Mouse (Mus musculus): ENCODE results near the gene Gm17662. TPM values are rescaled to one million over a fixed set of nuclear protein-coding genes. Genes with fewer than 3 reads are reported as not detected.

Gene Gm17662
- polyA plus RNA-seq, 2 experiments = not detected

GRCm38 (mm10) chr4:104818986-104819385 lies 38.1 kb upstream of the Gm17662 start:
- Histone ChIP-seq H3K9me3 (ENCODE audit: control insufficient read depth, low read length) (no peaks in the 10 kb centered on the region), H3K9ac (ENCODE audit: low read depth, low read length, severe bottlenecking) (no peak overlapping the region), H3K27ac (replicated peaks; ENCODE audit: low read depth, low read length) (no peak overlapping the region), H3K4me1 (ENCODE audit: control insufficient read depth, insufficient read depth, low read length) (no peaks in the 10 kb centered on the region), H3K4me2 (replicated peaks; ENCODE audit: low read depth, low read length, severe bottlenecking) (no peak overlapping the region), H3K4me3 (replicated peaks; ENCODE audit: low read length) (no peak overlapping the region), H3K27me3 (ENCODE audit: control insufficient read depth, insufficient read depth, low read length) (no peaks in the 10 kb centered on the region), H3K36me3 (ENCODE audit: control insufficient read depth, insufficient read depth, low read length) (no peaks in the 10 kb centered on the region)
- ATAC-seq (ENCODE audit: low FRiP score, low read depth) = no peak
- no peak for DNase-seq (ENCODE audit: low spot score)
- WGBS = 55% methylated on average over 4 of the region's 4 CpGs
- TF ChIP-seq POLR2A (IDR thresholded peaks at IDR 0.05; ENCODE audit: borderline replicate concordance, extremely low read depth, insufficient read depth, insufficient read length) = no peak

DNA sequence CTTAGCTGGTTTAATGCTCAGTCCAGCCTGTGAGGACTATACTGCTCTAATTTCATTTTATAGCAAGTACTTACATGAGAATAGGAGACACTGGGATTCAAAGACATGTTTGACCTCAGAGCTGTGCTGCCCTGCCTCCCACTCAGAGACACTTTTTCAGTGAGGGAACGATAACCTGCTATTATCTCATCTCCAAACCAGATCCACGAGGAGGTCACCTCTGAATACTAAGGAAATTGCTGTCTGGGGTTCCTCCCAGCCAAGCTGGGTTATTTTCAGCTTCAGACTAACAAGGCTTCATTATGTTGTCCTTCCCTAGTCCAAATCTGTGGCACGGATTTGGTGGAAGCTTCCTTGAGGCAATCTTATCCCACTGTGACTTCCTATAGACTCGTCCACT lies 37.2 kb upstream of the Gm17662 start:
- TF ChIP-seq POLR2A (IDR thresholded peaks at IDR 0.05; ENCODE audit: borderline replicate concordance, extremely low read depth, insufficient read depth, insufficient read length) = no peak
- Histone ChIP-seq H3K9me3 (ENCODE audit: control insufficient read depth, low read length) (no peaks in the 10 kb centered on the region), H3K27me3 (ENCODE audit: control insufficient read depth, insufficient read depth, low read length) (no peaks in the 10 kb centered on the region), H3K36me3 (ENCODE audit: control insufficient read depth, insufficient read depth, low read length) (no peaks in the 10 kb centered on the region), H3K4me3 (replicated peaks; ENCODE audit: low read length) (no peak overlapping the region), H3K4me2 (replicated peaks; ENCODE audit: low read depth, low read length, severe bottlenecking) (no peak overlapping the region), H3K4me1 (ENCODE audit: control insufficient read depth, insufficient read depth, low read length) (no peaks in the 10 kb centered on the region), H3K27ac (replicated peaks; ENCODE audit: low read depth, low read length) (no peak overlapping the region), H3K9ac (ENCODE audit: low read depth, low read length, severe bottlenecking) (no peak overlapping the region)
- DNase-seq (ENCODE audit: low spot score) = no peak
- no peak for ATAC-seq (ENCODE audit: low FRiP score, low read depth)
- 58% methylated on average over 4 of the region's 4 CpGs for WGBS

DNA sequence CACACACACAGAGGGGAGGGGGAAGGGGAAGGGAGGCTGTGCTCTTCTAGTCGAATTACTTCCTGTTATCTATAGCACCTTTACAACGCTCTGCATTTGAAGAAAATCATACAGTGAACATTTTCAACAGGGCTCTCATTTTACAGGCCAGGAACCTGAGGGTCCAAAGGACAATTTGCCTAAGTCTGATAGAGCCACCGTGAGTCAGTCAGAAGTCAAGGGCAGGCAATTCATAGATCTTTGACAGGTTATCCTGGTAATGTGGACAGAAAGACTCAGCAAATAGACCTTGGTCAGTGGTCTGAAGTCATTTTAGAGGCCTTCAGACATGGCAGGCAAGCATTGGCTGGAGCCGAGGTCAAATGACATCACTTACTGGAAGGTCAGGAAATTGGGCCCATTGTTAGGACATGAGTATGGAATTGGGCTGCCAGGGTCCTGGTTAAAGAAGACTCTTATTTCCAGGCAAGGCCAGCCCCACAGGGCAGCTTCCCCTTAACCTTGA lies 33.5 kb upstream of the Gm17662 start:
- no peak overlapping the region for H3K27ac ChIP-seq (replicated peaks; ENCODE audit: low read depth, low read length)
- no peaks in the 10 kb centered on the region for H3K36me3 ChIP-seq (ENCODE audit: control insufficient read depth, insufficient read depth, low read length)
- H3K9ac ChIP-seq (ENCODE audit: low read depth, low read length, severe bottlenecking) = no peak overlapping the region
- H3K27me3 ChIP-seq (ENCODE audit: control insufficient read depth, insufficient read depth, low read length) = no peaks in the 10 kb centered on the region
- no peak for TF ChIP-seq POLR2A (IDR thresholded peaks at IDR 0.05; ENCODE audit: borderline replicate concordance, extremely low read depth, insufficient read depth, insufficient read length)
- no peak overlapping the region for H3K4me2 ChIP-seq (replicated peaks; ENCODE audit: low read depth, low read length, severe bottlenecking)
- 77% methylated on average over 4 of the region's 4 CpGs for WGBS
- H3K4me1 ChIP-seq (ENCODE audit: control insufficient read depth, insufficient read depth, low read length) = no peaks in the 10 kb centered on the region
- no peaks in the 10 kb centered on the region for H3K9me3 ChIP-seq (ENCODE audit: control insufficient read depth, low read length)
- DNase-seq (ENCODE audit: low spot score) (no peak), ATAC-seq (ENCODE audit: low FRiP score, low read depth) (no peak)
- no peak overlapping the region for H3K4me3 ChIP-seq (replicated peaks; ENCODE audit: low read length)

DNA sequence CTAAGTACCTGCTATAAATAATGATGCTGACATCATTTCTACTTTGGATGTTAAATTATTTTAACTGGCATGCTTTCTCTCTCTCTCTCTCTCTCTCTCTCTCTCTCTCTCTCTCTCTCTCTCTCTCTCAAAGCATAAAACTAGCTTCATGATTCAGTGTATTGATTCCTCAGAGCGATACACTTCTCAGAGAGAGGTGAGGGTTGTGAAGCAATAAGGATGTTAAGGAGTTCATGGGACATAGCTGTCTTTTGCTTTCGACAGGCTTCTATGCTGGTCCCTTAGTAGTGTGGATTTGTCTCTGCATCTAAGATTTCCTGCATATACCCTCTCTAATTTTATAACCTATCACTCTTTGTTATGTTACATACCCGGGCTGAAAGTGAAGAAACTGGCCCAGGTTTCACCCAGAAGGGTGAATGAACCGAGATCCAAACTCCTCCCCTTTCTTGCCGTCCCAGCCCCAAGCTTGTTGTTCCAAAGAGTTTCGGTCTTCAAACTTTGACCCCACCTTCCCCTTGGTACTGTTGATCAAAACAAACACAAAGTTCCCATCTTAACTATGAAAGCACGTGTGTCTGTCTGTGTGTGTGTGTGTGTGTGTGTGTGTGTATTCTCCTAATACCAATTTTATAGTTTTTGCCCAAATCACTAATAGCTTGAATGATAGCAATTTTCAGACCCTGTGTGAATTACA lies 32.6 kb upstream of the Gm17662 start:
- H3K4me3 ChIP-seq (replicated peaks; ENCODE audit: low read length) = no peak overlapping the region
- ATAC-seq (ENCODE audit: low FRiP score, low read depth) = no peak
- no peaks in the 10 kb centered on the region for H3K36me3 ChIP-seq (ENCODE audit: control insufficient read depth, insufficient read depth, low read length)
- H3K27ac ChIP-seq (replicated peaks; ENCODE audit: low read depth, low read length) = no peak overlapping the region
- H3K27me3 ChIP-seq (ENCODE audit: control insufficient read depth, insufficient read depth, low read length) = no peaks in the 10 kb centered on the region
- TF ChIP-seq POLR2A (IDR thresholded peaks at IDR 0.05; ENCODE audit: borderline replicate concordance, extremely low read depth, insufficient read depth, insufficient read length) = no peak
- H3K9me3 ChIP-seq (ENCODE audit: control insufficient read depth, low read length) = no peaks in the 10 kb centered on the region
- H3K4me2 ChIP-seq (replicated peaks; ENCODE audit: low read depth, low read length, severe bottlenecking) = no peak overlapping the region
- H3K4me1 ChIP-seq (ENCODE audit: control insufficient read depth, insufficient read depth, low read length) = no peaks in the 10 kb centered on the region
- WGBS = 75% methylated on average over 7 of the region's 7 CpGs
- DNase-seq (ENCODE audit: low spot score) = no peak
- no peak overlapping the region for H3K9ac ChIP-seq (ENCODE audit: low read depth, low read length, severe bottlenecking)

DNA sequence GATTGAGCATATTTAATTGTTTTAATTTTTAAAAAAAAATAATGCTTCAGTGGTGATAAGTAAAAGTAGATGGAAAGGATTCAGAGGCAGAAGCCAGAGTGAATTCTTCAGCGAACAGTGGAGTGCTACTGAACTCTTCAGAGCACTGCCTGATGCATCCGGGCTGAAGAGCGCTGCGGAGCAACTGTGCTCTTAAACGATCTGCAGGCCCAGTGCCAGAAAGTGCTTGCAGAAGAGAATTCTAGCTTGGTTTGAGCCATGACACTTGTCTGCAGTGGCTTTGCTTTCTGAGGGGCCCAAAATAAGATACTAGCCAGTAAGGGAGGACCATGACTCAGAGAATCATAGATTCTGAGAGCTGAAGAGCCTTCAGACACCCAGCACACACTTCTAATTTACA lies 28.2 kb upstream of the Gm17662 start:
- H3K9me3 ChIP-seq (ENCODE audit: control insufficient read depth, low read length) = no peaks in the 10 kb centered on the region
- no peaks in the 10 kb centered on the region for H3K27me3 ChIP-seq (ENCODE audit: control insufficient read depth, insufficient read depth, low read length)
- TF ChIP-seq POLR2A (IDR thresholded peaks at IDR 0.05; ENCODE audit: borderline replicate concordance, extremely low read depth, insufficient read depth, insufficient read length) = no peak
- no peak overlapping the region for H3K4me3 ChIP-seq (replicated peaks; ENCODE audit: low read length)
- H3K36me3 ChIP-seq (ENCODE audit: control insufficient read depth, insufficient read depth, low read length) = no peaks in the 10 kb centered on the region
- DNase-seq (ENCODE audit: low spot score) (peak; percentile 7), ATAC-seq (ENCODE audit: low FRiP score, low read depth) (no peak)
- 61% methylated on average over 5 of the region's 5 CpGs for WGBS
- no peak overlapping the region for H3K27ac ChIP-seq (replicated peaks; ENCODE audit: low read depth, low read length)
- no peak overlapping the region for H3K9ac ChIP-seq (ENCODE audit: low read depth, low read length, severe bottlenecking)
- no peak overlapping the region for H3K4me2 ChIP-seq (replicated peaks; ENCODE audit: low read depth, low read length, severe bottlenecking)
- H3K4me1 ChIP-seq (ENCODE audit: control insufficient read depth, insufficient read depth, low read length) = no peaks in the 10 kb centered on the region
